Mouse (Mus musculus): ENCODE measurements around the gene Fgd6. TPM values are rescaled to one million over a fixed set of nuclear protein-coding genes. Genes with fewer than 3 reads are reported as not detected.

The Fgd6 gene
- polyA plus RNA-seq, 1 experiment from 2014 or later: 3.6 TPM

GRCm38 (mm10) chr10:94025079-94025478 is 10.7 kb upstream of the Fgd6 start:
- 93% methylated on average over 8 of the region's 8 CpGs for WGBS

GRCm38 (mm10) chr10:94028493-94028892 is 7.3 kb upstream of the Fgd6 start:
- DNase-seq (ENCODE audit: extremely low spot score, low spot score): no peak
- 90% methylated on average over 6 of the region's 6 CpGs for WGBS
- H3K4me1 ChIP-seq: peaks cover 7% of the 10 kb centered on the region
- H3K4me3 ChIP-seq: no peak overlapping the region
- no peak overlapping the region for H3K27ac ChIP-seq
- no peaks in the 10 kb centered on the region for H3K27me3 ChIP-seq (ENCODE audit: poor library complexity, severe bottlenecking)
- peaks cover 49% of the 10 kb centered on the region for H3K36me3 ChIP-seq (replicated peaks)
- H3K9me3 ChIP-seq: no peaks in the 10 kb centered on the region

More at GRCm38 (mm10) chr10:94025079-94025478, 10.7 kb upstream of the Fgd6 start:
- Histone ChIP-seq H3K27me3 (ENCODE audit: poor library complexity, severe bottlenecking) (no peaks in the 10 kb centered on the region), H3K4me1 (no peaks in the 10 kb centered on the region), H3K9me3 (no peaks in the 10 kb centered on the region), H3K36me3 (replicated peaks) (peaks cover 42% of the 10 kb centered on the region), H3K27ac (no peak overlapping the region), H3K4me3 (no peak overlapping the region)
- no peak for DNase-seq (ENCODE audit: extremely low spot score, low spot score)

DNA sequence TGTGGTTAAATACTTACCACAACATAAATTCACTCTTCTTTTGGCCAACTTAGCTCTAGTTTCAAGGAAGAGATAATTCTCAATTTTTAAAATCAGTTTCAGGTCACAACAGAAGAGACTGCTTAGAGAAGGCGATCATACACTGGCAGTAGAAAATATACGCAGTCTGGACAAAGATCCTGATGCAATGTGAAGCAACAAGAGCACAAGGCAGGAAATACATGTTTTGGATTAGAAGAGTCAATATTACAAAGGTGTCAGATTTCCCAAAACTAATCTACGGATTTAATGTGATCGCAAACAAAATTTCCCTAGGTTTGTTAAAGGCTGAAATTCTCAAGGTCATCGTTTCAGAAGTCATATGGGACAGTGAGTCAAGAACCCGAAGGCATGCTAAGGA is 4.6 kb upstream of the Fgd6 start:
- Histone ChIP-seq H3K36me3 (replicated peaks) (peaks cover 32% of the 10 kb centered on the region), H3K4me1 (peaks cover 23% of the 10 kb centered on the region), H3K4me3 (no peak overlapping the region), H3K27ac (no peak overlapping the region), H3K9me3 (no peaks in the 10 kb centered on the region), H3K27me3 (ENCODE audit: poor library complexity, severe bottlenecking) (no peaks in the 10 kb centered on the region)
- WGBS: 96% methylated on average over 6 of the region's 6 CpGs
- DNase-seq (ENCODE audit: extremely low spot score, low spot score): no peak

DNA sequence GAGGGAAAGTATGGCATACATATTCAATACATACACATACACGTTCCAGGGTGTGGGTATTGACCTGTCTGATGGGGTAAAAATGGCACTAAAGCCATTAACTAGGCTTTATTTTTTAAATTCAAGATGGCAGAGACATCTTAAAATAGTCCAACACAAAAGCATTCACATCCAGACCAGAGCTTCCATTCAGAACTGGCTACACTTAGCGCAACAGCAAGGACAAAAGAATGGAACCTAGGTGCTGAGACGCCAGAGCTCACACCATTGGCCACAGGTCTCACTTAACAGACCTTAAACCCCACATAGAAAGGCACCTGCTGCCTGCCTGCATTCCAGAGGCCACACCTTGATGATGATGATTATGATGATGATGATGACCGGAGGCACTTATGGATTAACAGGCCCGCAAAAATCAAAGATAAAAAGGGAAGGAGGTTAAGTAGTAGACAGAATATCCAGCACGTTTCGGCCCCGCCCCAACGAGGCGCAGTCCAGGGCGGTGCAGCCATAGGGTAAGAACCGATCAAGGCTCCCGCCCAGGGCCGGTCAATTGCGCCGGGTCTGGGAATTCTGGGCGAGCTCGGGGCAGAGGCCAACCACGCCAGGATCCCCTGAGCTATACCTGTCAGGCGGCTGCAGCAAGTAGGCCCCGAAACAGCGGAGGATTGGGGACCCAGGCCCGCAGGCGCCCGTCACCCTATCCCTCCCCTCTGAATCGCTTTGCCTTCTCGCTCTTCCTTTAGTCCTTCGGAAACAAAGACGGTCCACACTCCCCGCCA is 734 bp upstream of the Fgd6 start:
- H3K9me3 ChIP-seq: no peaks in the 10 kb centered on the region
- DNase-seq (ENCODE audit: extremely low spot score, low spot score): peak; percentile 73
- peaks cover 7% of the 10 kb centered on the region for H3K36me3 ChIP-seq (replicated peaks)
- 2% methylated on average over 30 of the region's 30 CpGs for WGBS
- H3K4me3 ChIP-seq: peak overlapping the region; percentile 90
- peak overlapping the region; percentile 92 for H3K27ac ChIP-seq
- no peaks in the 10 kb centered on the region for H3K27me3 ChIP-seq (ENCODE audit: poor library complexity, severe bottlenecking)
- H3K4me1 ChIP-seq: peaks cover 32% of the 10 kb centered on the region

- Histone ChIP-seq H3K4me3 (peak overlapping the region; percentile 90), H3K36me3 (replicated peaks) (no peaks in the 10 kb centered on the region), H3K9me3 (no peaks in the 10 kb centered on the region), H3K4me1 (peaks cover 32% of the 10 kb centered on the region), H3K27me3 (ENCODE audit: poor library complexity, severe bottlenecking) (no peaks in the 10 kb centered on the region), H3K27ac (peak overlapping the region; percentile 92)
- DNase-seq (ENCODE audit: extremely low spot score, low spot score): no peak
- WGBS: under 1% methylated on average over 32 of the region's 32 CpGs
Observed at GRCm38 (mm10) chr10:94036375-94036758, 566 bp downstream of the Fgd6 start.

DNA sequence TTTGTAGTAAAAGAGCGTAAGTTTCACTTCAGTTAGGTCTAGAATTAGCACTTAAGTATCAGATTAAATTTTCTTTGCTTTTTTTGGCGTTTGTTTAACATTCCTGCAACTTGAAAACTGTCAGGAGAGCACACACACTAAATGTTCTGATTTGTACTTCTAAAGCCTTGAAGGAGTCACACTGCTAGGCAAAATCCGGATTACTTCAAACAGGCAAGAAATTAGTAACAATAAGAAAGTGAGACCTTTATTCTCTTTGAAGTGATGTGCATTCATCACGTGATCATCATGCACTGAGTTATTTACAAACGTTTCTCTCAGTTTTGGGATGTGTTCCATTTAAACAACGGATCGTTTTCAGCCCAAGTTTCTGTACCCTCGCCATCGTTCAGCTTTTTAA is 1.4 kb downstream of the Fgd6 start:
- H3K4me3 ChIP-seq: peak overlapping the region; percentile 90
- WGBS: 55% methylated on average over 9 of the region's 9 CpGs
- H3K9me3 ChIP-seq: no peaks in the 10 kb centered on the region
- no peaks in the 10 kb centered on the region for H3K27me3 ChIP-seq (ENCODE audit: poor library complexity, severe bottlenecking)
- H3K27ac ChIP-seq: no peak overlapping the region
- peaks cover 32% of the 10 kb centered on the region for H3K4me1 ChIP-seq
- no peak for DNase-seq (ENCODE audit: extremely low spot score, low spot score)
- H3K36me3 ChIP-seq (replicated peaks): no peaks in the 10 kb centered on the region

DNA sequence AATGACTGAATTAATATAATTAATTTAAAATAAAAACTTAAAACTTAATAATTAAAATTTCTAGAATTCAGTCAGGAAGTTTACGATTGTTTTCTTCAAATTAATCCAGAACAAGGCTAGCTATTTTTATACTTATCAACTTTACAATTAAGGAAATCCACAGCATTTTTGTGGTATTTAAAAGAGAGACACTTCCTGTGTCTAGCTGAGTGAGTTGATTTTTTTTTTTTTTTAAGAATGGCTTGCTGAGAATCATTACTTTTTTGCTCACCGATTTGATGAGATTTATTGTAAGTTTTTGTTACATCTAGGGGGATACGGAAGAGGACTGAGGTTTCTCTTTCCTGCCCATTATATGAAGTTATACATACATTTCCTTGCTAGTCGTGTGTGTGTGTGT is 1.8 kb downstream of the Fgd6 start:
- H3K4me1 ChIP-seq: peaks cover 32% of the 10 kb centered on the region
- DNase-seq (ENCODE audit: extremely low spot score, low spot score): no peak
- 92% methylated on average over 4 of the region's 4 CpGs for WGBS
- H3K27me3 ChIP-seq (ENCODE audit: poor library complexity, severe bottlenecking): no peaks in the 10 kb centered on the region
- H3K4me3 ChIP-seq: no peak overlapping the region
- H3K27ac ChIP-seq: no peak overlapping the region
- H3K9me3 ChIP-seq: no peaks in the 10 kb centered on the region
- H3K36me3 ChIP-seq (replicated peaks): no peaks in the 10 kb centered on the region

DNA sequence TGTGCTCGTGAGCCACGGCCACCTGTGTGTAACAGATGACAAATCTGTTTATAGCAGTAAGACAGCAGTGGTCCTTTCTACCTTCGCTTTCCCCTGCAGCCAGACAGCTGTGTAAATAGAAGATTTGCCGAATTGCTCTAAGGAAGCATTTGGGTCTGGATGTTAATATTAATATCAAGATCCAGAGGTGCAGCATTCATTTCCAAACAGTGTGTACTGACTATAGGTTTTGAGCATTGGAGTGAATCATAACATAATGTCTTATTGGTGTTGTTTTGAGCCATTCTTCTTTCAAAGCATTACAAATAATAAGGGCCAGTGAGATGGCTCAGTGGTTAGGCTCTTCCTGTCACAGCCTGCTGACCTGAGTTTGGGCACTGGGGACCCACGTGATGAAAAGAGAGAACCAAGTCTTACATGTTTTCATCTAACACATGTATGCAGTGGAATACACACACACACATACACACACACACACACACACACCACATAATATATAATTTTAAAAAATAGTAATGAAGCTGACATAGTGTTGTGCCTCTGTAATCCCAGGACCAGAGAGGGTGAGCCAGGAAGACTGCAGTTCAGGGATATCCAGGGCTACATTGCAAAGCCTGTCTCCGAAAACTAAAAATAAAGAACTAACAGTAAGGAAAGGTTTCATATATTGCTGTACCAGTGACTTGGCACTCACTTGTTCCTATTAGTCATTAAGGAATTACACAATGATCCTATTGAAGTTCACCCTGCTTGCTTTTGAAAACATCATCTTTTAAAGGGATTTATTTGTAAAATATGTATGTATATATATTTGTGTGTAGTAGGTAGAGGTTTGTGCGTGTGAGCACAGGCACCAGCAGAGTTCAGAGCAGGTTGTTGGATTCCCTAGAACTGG is 2.8 kb downstream of the Fgd6 start:
- WGBS: 74% methylated on average over 7 of the region's 7 CpGs
- no peaks in the 10 kb centered on the region for H3K36me3 ChIP-seq (replicated peaks)
- DNase-seq (ENCODE audit: extremely low spot score, low spot score): no peak
- H3K27me3 ChIP-seq (ENCODE audit: poor library complexity, severe bottlenecking): no peaks in the 10 kb centered on the region
- no peak overlapping the region for H3K27ac ChIP-seq
- H3K4me3 ChIP-seq: no peak overlapping the region
- H3K9me3 ChIP-seq: no peaks in the 10 kb centered on the region
- H3K4me1 ChIP-seq: peaks cover 29% of the 10 kb centered on the region

GRCm38 (mm10) chr10:94043908-94044307 is 8.1 kb downstream of the Fgd6 start:
- Histone ChIP-seq H3K9me3 (no peaks in the 10 kb centered on the region), H3K4me1 (peaks cover 26% of the 10 kb centered on the region), H3K4me3 (no peak overlapping the region), H3K27me3 (ENCODE audit: poor library complexity, severe bottlenecking) (no peaks in the 10 kb centered on the region), H3K36me3 (replicated peaks) (peaks cover 30% of the 10 kb centered on the region), H3K27ac (no peak overlapping the region)
- no peak for DNase-seq (ENCODE audit: extremely low spot score, low spot score)
- 28% methylated on average over 10 of the region's 10 CpGs for WGBS

DNA sequence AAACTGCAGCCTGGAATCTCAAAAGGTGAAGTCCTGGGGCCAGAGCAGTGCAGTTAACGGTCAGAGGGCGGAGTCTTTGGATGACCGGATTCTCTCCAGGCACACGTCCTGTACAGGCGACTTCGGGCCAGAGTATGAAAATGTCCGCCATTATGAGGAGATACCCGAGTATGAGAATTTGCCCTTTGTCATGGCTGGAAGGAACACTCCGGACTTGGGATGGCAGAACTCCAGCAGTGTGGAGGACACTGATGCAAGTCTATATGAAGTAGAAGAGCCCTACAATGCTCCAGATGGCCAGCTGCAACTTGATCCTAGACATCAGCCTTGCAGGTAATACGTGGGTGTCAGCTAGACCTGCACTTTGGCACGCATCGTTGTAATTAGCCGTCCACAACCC is 9.5 kb downstream of the Fgd6 start:
- H3K4me3 ChIP-seq: no peak overlapping the region
- no peaks in the 10 kb centered on the region for H3K9me3 ChIP-seq
- 92% methylated on average over 13 of the region's 13 CpGs for WGBS
- H3K4me1 ChIP-seq: peaks cover 26% of the 10 kb centered on the region
- DNase-seq (ENCODE audit: extremely low spot score, low spot score): no peak
- no peak overlapping the region for H3K27ac ChIP-seq
- peaks cover 30% of the 10 kb centered on the region for H3K36me3 ChIP-seq (replicated peaks)
- no peaks in the 10 kb centered on the region for H3K27me3 ChIP-seq (ENCODE audit: poor library complexity, severe bottlenecking)

GRCm38 (mm10) chr10:94047024-94047423 is 11.2 kb downstream of the Fgd6 start:
- no peak overlapping the region for H3K4me3 ChIP-seq
- no peaks in the 10 kb centered on the region for H3K9me3 ChIP-seq
- H3K27me3 ChIP-seq (ENCODE audit: poor library complexity, severe bottlenecking): no peaks in the 10 kb centered on the region
- peaks cover 26% of the 10 kb centered on the region for H3K4me1 ChIP-seq
- DNase-seq (ENCODE audit: extremely low spot score, low spot score): no peak
- peaks cover 30% of the 10 kb centered on the region for H3K36me3 ChIP-seq (replicated peaks)
- no peak overlapping the region for H3K27ac ChIP-seq
- WGBS: 66% methylated on average over 1 of the region's 1 CpGs

- Histone ChIP-seq H3K27me3 (ENCODE audit: poor library complexity, severe bottlenecking) (no peaks in the 10 kb centered on the region), H3K4me3 (no peak overlapping the region), H3K27ac (no peak overlapping the region), H3K9me3 (no peaks in the 10 kb centered on the region), H3K36me3 (replicated peaks) (peaks cover 30% of the 10 kb centered on the region), H3K4me1 (peaks cover 26% of the 10 kb centered on the region)
- WGBS: 75% methylated on average over 10 of the region's 10 CpGs
- DNase-seq (ENCODE audit: extremely low spot score, low spot score): no peak
Observed at GRCm38 (mm10) chr10:94047845-94048559, 12.2 kb downstream of the Fgd6 start.
